ENCODE assay signal across 8 mouse cellular contexts in the genomic region with DNA sequence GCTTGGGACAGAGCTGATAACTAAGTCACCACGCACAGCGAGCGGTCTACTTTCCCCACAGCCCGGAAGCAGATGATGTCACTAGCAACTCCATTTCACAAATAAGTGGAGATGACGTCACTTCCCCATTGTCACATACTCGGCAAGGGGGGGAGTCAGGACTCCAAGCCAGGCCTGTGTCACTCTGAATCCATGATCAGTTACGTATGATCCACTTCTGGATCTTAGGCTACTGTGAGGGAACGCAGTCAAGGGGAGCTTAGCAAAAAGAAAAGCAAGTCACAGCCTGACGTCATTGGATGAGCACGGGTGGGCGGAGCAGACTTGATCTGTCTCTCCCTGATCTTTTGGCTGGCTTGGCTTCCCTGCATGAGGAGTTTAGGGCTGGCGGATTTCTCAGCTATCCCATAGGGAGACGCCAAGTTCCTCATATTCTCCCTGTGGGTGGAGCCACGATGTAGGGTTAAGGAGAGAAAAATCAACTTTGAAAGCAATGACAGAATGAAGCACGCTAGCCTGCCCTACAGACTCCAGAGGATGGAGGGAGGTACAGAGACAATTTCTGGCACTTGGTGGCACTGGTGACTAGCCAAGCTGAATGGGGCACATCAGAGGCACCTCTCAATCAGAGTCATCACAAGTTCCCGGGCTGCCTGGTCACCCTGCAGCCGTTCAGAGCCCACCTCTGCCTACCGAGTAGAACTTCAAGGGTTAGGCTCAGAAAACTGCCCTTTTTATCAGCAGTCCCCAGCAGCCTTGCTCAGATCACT. TPM values are rescaled to one million over a fixed set of nuclear protein-coding genes. Genes with fewer than 3 reads are reported as not detected.
A peak's percentile ranks its signal among the peaks of the same experiment; 100 is the strongest.
DNase-seq lines count a peak whose midpoint lies in the region; ATAC-seq lines count a peak whose summit lies in the region.

No protein-coding gene starts in this region.

- intact Hi-C loops in heart, postnatal 25 days (cut with DNase I) = loop anchor here (10.0 kb wide), 1 partner anchor 336 kb away; no protein-coding TSS in a partner anchor
- intact Hi-C loops in heart, postnatal 14 days (cut with DNase I) = no loop called here

- peak; percentile 96 for DNase-seq in heart, adult 11 months
- no peak for DNase-seq in heart, postnatal 25 days (ENCODE audit: low spot score)
- DNase-seq in brain, adult 2 months (ENCODE audit: low read depth, low spot score) = peak; percentile 69
- peak; percentile 32 to 52 for DNase-seq in heart, postnatal 14 days
- no peak for DNase-seq in retina, embryonic 14.5 days (ENCODE audit: low spot score)
- no peak for DNase-seq in testis, postnatal 10 days (ENCODE audit: low spot score)
- no peak for DNase-seq in urinary bladder, postnatal 10 days (ENCODE audit: low spot score)

- ATAC-seq in megakaryocyte progenitor cell, adult 5-6 weeks (replicated peaks; ENCODE audit: poor library complexity) = peak; percentile 63

RNA-seq across cellular contexts. Expression of a gene that starts 3.6 kb away (rescaled TPM):
- total RNA-seq in heart, postnatal 25 days (2021) = 10 to 100 TPM; 21.0 to 22.2 TPM
- total RNA-seq in heart, postnatal 14 days (2021) = 10 to 100 TPM; 26.1 to 27.9 TPM
- total RNA-seq in megakaryocyte progenitor cell, adult 5-6 weeks (2015) = 31.0 and 32.8 TPM in 2 replicates
- total RNA-seq in megakaryocyte progenitor cell, adult 5-6 weeks (2017) = 6.0 and 7.0 TPM in 2 replicates

RNA-seq across cellular contexts. Expression of a gene that starts 13.2 kb away (rescaled TPM):
- total RNA-seq in heart, postnatal 25 days (2021) = 100 to 1,000 TPM; 178 to 185 TPM
- 100 to 1,000 TPM; 162 to 167 TPM for total RNA-seq in heart, postnatal 14 days (2021)
- total RNA-seq in megakaryocyte progenitor cell, adult 5-6 weeks (2015) = 59.1 and 69.8 TPM in 2 replicates
- 42.7 and 51.0 TPM in 2 replicates for total RNA-seq in megakaryocyte progenitor cell, adult 5-6 weeks (2017)

RNA-seq across cellular contexts. Expression of a gene that starts 37.6 kb away (rescaled TPM):
- under 1 TPM; 0.34 to 0.47 TPM for total RNA-seq in heart, postnatal 25 days (2021)
- under 1 TPM in 1 of 2 experiments, not detected in 1; 0.68 TPM for total RNA-seq in heart, postnatal 14 days (2021)
- 11.8 and 14.6 TPM in 2 replicates for total RNA-seq in megakaryocyte progenitor cell, adult 5-6 weeks (2015)
- total RNA-seq in megakaryocyte progenitor cell, adult 5-6 weeks (2017) = 24.3 and 30.6 TPM in 2 replicates

RNA-seq across cellular contexts. Expression of a gene that starts 51.9 kb away (rescaled TPM):
- 10 to 100 TPM; 16.9 to 17.4 TPM for total RNA-seq in heart, postnatal 25 days (2021)
- total RNA-seq in heart, postnatal 14 days (2021) = 10 to 100 TPM; 15.5 to 19.6 TPM
- total RNA-seq in megakaryocyte progenitor cell, adult 5-6 weeks (2015) = 5.2 and 7.3 TPM in 2 replicates
- 11.1 and 13.5 TPM in 2 replicates for total RNA-seq in megakaryocyte progenitor cell, adult 5-6 weeks (2017)

Comparison
In these comparisons a context has a peak if more than half of its experiments do, and no peak if none do; other contexts are left out.
1. DNase-seq: peak in heart, adult 11 months (single experiment), brain, adult 2 months (single experiment) and heart, postnatal 14 days (2 of 2); none in heart, postnatal 25 days (single experiment), retina, embryonic 14.5 days (single experiment), testis, postnatal 10 days (single experiment) and urinary bladder, postnatal 10 days (single experiment).
2. RNA of a gene that starts 37.6 kb away (total RNA-seq): 11.8 to 30.6 TPM in megakaryocyte progenitor cell, adult 5-6 weeks; 0.68 TPM in heart, postnatal 14 days and 0.34 to 0.47 TPM in heart, postnatal 25 days; every median in the first group is over 4 times any median in the second.